Mouse (Mus musculus) c-Kit-positive CD71-negative TER-119-negative erythroid progenitor cells, embryonic 14.5 days (primary cell): Measurements from ENCODE around the gene Gm20708.
"Not testable (repeated sequence)": the region's sequence is repeated elsewhere in the genome, so short reads cannot be mapped to it uniquely, and the experiment has no call there.

ENCODE experiments used
- DNase-seq: peaks from one replicate; pipeline ENCODE4 v3.0.0-alpha.2; 2013; ENCODE audit warnings: low read depth

The Gm20708 gene

DNA sequence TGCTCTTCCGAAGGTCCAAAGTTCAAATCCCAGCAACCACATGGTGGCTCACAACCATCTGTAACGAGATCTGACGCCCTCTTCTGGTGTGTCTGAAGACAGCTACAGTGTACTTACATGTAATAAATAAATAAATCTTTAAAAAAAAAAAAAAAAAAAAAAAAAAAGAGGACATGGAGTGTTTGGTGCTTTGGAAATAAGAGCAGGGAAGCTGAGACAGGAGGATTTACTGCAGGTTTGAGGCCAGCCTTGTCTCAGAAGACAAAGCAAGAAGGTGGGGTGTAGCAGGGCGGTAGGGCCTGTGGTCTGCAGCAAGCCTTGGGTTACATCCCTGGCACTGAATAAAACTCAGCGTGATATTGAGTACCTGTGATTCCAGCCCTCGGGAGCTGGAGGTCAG lies 24.0 kb downstream of the Gm20708 start:
- not testable (repeated sequence) for DNase-seq

DNA sequence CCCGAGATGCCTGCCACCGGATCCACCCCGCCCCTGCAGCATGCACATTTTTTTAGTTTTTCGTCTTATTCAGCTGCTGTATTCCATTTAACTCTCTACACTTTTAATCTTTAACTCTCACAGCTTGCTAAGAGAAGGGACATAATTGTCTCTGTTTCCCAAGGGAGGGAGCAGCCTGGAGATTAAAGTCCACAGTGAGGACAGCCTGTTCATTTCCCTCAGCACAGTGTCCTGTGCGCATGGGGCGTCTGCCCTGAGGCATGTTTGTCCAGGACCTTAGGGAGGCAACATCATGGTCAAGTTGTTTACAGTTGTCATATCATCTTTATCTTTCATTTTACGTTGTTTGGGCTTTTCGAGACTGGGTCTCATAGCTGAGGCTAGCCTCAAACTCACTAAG lies 24.6 kb downstream of the Gm20708 start:
- DNase-seq, result no peak

DNA sequence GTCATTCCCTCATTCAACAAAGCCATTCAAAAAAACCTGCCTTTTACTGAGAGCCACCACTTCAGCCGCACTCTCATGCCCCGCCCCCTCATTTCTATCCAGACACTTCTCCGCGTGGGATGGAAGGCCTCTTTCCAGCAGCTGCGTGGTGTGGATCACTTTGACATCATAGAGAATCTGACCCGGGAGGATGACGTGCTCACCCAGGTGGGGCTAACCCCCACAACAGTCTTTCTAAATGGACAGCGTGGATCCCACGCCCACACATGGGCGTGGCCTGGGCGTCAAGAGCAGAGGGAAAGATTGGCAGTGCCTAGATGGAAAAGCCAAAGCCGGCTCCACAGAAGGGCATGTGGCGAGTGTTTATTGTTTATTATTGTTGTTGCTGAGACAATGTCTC lies 26.8 kb downstream of the Gm20708 start:
- DNase-seq, result no peak

DNA sequence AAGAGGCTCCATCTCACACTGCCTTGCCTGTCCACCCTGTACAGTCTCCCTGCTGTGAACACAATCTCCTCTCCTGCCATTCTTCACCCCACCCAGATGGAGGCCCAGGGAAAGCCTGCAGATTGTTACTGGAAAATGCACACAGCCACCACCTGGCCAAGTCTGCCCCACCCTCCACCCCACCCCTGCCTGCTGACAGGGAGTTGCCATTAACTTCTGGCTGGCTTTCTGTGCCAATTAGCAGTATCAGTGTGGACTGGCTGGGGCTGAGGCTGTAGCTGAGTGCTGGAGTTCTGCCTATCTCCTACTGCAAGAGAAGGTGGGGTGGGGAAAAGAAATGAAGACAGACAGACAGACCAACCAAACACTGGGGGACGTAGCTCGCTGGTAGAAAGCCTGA lies 29.1 kb downstream of the Gm20708 start:
- no peak for DNase-seq

DNA sequence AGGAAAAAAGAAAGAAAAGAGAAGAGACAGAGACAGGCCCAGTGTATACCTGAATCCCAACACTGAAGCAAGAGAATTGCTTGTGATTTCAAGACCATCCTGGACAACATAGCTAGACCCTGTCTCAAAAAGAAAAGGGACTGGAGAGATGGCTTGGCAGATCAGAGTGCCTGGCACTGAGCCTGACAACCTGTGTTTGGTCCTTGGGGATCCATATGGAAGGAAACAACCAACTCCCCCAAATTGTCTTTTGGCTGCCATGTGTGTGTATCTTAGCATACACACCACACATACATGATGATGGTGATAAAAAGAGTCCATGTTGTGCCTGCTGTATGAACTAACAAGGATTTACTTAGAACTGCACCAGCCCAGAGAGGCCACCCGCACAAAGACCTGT lies 29.6 kb downstream of the Gm20708 start:
- no peak for DNase-seq

DNA sequence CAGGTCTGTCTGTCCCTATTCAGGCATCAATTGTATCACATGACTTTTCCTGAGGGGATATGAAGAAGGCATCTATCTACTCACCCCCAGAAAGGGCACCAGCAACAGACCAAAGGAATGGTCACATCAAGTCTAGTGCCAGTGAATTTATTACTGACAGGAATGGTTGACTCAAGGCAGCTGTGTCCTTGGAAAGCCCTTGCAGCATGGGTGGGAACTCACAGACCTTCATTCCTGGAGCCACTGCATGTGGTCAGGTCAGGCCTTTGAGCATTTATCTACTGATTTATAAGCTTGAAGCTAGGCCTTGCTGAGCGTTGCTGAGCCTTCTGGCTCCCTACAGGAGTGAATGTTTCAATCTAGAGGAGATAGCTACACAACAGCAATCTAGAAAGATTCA lies 31.4 kb downstream of the Gm20708 start:
- DNase-seq, result no peak

DNA sequence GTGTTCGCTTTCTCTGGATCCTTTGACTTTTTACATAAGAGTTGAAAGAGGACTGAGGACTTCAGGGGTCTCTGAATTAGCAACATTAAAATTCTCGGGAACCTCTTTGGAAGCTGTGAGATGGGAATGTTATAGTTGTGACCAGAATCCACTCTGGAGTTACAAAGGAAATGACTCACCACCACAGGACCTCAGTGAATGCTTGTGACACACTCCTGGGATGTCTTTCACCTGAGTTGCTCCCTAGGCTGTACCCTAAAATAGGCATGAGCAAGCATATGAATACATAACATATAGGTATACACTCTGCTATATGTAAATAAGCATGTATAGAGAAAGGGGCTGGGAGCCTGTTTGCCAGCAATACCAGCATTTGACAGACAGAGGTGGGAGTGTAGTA lies 34.0 kb downstream of the Gm20708 start:
- no peak for DNase-seq

- DNase-seq, result no peak
These were observed 35.5 kb downstream of the Gm20708 start for GRCm38 (mm10) chr11:117844997-117845396.

GRCm38 (mm10) chr11:117845651-117846050 lies 36.2 kb downstream of the Gm20708 start:
- DNase-seq, result no peak

- DNase-seq, result no peak
These were observed 37.2 kb downstream of the Gm20708 start for GRCm38 (mm10) chr11:117846640-117847039.

GRCm38 (mm10) chr11:117847593-117848215 lies 38.2 kb downstream of the Gm20708 start:
- DNase-seq, result no peak

- no peak for DNase-seq
These were observed 39.0 kb downstream of the Gm20708 start for GRCm38 (mm10) chr11:117848271-117848984.

DNA sequence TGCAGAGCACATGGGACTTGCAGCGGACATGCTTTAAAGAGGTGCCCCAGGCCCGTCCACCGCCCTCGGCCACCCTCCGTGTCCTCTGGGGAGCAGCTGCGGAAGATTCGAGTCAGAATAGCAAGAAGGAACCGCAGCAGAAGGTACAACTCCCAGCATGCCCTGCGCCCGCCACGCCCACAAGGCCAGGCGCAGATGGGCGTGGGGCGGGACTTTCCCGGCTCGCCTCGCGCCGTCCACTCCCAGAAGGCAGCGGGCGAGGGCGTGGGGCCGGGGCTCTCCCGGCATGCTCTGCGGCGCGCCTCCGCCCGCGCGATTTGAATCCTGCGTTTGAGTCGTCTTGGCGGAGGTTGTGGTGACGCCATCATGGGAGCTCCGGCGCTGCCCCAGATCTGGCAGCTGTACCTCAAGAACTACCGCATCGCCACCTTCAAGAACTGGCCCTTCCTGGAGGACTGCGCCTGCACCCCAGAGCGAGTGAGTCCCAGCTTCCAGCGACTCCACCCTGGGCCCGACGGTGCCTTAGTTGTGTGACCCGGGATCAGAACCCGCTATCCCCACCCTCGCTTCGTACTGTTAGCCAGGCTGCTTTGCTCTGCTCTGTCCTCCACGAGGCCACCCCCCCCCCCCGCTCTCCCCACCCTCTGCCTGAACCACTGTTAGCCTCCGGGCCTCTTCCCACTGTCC lies 39.7 kb downstream of the Gm20708 start, which contains the start of gene Birc5:
TSS of gene Birc5 (plus strand) at position 267 of the 687 bp plus-strand sequence.
- DNase-seq, result peak; percentile 94

DNA sequence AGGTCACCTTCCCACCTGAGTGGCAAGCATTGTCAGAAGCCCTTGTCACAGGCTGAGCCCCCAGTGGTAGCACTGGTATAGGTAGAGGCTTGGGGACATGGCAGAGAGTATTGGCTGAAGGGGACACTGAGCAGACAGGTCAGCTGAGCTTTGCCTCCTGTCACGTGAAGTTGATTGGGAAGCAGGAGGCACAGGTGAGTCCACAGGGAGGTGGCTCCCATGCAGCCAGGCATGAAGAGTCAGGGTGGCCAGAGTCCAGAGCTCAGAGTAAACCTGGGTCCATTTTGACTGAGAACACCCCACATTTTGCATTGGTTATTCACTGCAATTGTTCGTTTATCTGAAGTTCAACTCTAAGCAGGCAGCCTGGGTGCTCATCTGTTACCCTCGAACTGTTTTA lies 43.4 kb downstream of the Gm20708 start:
- DNase-seq, result no peak

GRCm38 (mm10) chr11:117854241-117854640 lies 44.8 kb downstream of the Gm20708 start:
- DNase-seq, result no peak

- no peak for DNase-seq
These were observed 45.9 kb downstream of the Gm20708 start for GRCm38 (mm10) chr11:117855360-117855759.

DNA sequence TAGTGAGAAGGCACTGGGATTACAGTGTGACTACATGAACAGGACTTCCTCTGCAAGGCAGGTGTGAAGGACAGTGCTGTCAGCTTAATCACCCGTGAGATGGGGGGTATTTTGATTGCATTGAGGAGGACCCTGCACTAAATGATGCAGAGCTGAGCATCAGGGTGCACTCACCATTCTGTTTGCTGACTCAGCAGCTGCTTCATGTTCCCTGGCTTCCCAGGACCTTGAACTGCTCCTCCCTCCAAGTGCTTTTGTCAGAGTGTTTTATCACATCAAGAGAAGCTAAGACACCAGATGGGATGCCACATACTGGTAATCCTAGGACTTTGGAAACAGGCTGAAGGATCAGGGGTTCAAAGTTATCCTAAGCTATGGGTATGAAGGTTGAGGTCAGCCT lies 46.5 kb downstream of the Gm20708 start:
- DNase-seq, result no peak

DNA sequence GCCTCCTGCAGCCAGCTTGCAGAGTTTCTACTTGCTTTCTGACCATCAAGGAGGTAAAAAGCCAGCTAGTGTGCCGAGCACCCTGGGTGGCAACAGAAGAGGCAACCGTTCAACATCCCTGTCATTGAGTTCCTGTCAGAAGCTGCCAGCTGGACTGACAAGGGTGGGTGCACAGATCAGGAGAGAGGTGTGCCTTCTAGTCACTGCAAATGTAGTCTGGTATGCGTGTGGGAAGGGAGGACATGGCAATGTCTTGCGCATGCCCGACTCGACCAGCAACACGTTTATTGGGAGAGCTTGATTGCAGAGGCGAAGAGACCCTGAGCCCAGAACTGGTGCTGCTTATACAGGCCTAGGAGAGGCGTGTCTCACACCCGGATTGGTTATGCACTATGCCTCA lies 48.0 kb downstream of the Gm20708 start:
- DNase-seq, result no peak

GRCm38 (mm10) chr11:117858392-117858791 lies 48.9 kb downstream of the Gm20708 start:
- DNase-seq, result no peak

GRCm38 (mm10) chr11:117860601-117861000 lies 51.1 kb downstream of the Gm20708 start, which contains the start of gene Tmem235:
Gene Tmem235 (plus strand): TSS chr11:117860752.
- no peak for DNase-seq

DNA sequence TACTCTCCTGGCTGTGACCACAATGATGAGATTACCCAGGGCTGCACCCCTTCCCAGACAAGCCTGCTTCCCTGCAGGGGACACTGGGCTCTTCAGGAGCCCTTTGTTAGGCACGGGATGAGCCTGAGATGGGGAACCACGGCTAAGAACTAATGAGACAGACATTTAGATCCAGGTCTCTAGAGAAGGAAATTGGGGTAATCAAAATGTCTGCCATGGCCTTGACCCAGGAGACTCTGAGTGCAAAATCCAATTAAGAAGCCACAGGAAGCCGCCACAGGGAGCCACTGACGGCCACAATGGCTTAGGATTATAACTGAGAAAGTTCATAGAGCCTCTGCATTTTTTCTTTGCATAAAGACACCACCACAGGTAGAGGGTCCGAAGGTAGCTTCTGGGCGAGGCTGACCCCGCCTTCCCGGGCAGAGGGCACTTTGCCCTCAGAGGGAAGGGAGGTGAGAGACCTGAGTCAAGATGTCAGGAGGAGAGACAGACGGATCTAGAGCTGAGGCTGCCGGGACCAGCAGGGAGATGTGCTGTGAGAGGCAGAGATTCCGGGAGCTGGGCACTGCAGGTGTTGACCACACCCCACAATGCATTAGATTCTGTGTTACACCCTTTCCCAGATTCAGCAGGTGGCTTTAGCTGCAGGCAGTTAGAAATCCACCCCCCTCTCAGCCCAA lies 53.8 kb downstream of the Gm20708 start:
- no peak for DNase-seq

DNA sequence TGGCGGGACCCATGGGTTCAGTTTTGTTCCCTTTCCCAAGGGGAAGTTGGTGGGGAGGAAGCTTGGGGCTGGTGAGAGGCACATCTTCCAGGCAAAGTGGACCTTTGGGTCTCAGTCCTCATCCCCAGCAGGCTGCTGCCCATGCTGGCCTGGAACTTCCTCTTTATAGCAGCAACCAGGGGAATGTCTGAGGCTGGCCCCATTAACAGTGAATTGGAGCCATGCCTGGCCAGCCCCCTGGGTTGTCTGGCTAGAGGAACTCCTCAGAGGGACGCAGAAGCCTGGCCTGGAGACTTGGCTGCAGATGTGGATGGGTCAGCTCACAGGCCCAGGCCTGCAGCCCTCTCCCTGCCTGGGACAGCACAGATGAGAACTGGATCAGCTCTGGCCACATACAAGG lies 55.3 kb downstream of the Gm20708 start:
- no peak for DNase-seq

- DNase-seq, result no peak
These were observed 56.5 kb downstream of the Gm20708 start for GRCm38 (mm10) chr11:117865988-117866387.
